Mouse (Mus musculus): ENCODE measurements around the gene Prss57.

Gene Prss57

DNA sequence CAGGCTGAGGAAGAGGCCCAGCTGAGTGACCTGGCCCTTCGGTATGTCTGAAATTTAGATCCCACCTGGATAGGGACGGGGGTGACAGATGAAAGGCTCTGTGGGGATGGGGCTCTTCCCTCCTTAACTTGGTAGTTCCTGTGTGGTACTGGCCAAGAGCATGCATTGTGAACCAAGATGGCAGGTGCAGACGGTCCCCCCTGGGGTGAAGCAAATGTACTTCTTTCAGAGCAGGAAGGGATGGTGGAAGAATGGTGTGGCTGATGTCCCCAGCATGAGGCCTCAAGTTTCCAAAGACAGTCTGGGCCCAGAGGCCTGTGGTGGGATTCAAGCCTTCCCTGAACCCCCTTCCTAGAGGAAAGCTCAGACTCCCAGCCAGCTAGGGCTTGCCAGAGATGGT lies 34.9 kb downstream of the Prss57 start:
- no peak for DNase-seq (ENCODE audit: low spot score)

DNA sequence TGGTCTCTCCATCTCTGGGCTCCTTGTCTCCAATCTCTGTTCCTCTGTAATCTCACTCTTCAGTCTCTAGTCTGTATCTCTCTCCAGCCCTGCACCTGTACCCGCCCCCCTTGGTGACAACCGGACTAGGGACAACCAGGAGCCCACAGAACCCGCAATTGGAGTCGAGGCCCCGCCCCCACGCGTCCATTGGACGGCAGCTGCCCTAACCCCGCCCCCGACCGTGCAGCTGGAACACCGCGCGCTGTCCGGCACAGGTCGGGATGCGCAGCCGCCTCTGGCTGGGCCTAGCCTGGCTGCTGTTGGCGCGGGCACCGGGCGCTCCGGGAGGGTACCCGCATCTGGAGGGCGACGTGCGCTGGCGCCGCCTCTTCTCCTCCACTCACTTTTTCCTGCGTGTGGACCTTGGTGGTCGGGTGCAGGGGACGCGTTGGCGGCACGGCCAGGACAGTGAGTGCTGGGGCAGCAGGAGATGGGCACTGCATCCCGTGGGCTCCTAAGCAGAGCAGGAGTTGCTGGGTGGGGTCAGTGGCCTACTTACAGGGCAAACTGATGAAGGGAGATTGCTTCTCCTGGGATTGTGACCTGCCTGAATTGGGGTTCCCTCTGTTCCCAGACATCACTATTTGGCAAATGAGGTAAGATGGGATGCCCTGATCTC lies 35.8 kb downstream of the Prss57 start, which contains the start of gene Fgf22:
TSS of gene Fgf22 (plus strand) at position 221 of the 661 bp plus-strand sequence.
- no peak for DNase-seq (ENCODE audit: low spot score)

DNA sequence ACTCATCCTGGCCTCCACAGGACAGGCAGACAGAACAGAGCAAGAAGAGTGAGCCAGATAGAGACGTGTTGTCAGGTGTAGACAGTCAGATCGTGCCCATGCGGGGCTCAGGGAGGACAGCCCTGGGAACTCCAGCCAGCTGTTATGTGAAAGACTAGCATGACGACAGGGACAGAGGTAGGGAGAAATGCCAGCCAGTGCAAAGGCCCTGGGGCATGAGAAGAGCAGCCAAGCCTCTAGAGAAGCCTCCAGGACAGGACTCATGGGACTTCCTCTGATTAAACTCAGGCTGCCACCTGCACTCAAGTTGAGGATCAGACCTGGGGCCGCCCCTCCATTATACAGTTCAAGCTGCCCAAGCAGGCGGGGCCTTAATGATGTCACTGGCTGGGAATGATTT lies 42.3 kb downstream of the Prss57 start:
- DNase-seq (ENCODE audit: low spot score): no peak

DNA sequence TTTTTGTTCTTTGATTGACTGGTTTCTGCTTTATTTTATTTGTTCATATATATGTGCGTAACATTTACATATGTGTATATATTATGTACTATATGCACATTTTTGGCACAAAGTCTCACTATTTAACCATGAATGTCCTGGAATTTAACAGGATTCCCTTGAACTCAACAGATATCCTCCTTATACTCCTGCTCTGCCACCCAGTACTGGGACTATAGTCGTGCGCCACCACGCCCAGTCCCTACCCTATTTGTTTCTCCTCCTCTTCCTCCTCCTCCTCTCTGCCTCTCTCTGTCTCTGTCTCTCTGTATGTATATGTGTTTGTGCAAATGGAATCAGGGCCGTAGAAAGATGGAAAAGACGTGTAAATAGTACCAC lies 44.0 kb downstream of the Prss57 start:
- DNase-seq (ENCODE audit: low spot score): no peak

DNA sequence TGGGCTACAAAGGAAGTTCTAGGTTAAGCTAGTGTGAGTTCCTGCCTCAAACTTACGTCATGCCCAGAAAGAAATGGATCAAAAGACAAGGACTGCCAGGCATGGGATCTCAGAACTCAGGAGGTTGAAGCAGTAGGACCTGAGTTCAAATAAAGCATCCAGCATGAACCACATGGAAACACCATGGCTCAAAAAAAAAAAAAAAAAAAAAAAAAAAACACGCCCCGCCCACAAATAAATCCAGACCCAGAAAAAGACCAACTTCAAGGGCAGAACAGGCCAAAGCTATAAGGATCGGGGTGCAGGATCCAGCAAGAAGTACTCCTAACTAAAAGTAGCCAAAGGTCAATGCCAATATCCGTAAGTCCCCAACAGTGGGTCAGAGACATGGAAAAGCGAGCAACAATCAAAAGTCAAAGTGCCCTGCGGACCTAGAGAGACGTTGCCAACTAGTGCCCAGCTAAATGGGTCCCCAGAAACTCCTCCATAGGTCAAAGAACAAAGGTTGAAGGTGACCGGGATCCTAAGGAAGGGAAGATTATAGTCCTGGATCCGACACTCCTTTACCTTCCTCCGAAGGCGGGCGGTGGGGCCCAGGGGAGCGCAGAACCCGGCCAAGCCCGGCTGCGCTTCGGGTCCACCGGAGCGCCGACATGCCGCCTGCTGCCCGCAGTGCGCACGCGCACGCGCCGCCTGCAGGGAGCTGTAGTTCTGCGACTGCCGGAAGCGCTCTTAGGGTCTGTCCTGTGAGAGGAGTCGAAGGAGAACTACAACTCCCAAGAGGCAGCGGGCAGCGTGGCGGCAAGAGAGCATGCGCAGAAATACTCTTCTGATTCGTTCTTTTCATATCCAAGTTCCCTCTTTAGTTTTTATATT lies 44.6 kb downstream of the Prss57 start, which contains the start of gene Polrmt:
TSS of gene Polrmt (minus strand) at position 684 of the 876 bp plus-strand sequence.
- DNase-seq (ENCODE audit: low spot score): peak; percentile 83

DNA sequence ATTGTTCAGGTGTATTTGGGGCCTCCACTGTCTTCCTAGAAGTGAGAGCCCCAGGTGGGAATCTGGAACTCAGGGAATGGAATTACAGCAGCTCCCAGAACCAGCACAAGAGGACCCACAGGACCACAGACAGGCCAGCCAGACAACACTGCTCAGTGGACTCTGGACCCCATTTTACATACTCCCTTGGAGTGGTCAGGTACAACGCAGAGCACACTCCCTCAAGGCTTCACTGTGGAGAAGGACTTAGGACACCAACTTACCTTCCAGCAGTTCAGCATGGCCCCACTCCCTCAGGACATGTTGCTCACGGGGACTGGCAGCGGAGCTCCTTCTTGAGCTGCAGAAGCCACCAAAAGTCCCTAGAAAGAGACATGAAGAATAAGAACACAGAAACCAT lies 45.4 kb downstream of the Prss57 start:
- no peak for DNase-seq (ENCODE audit: low spot score)

DNA sequence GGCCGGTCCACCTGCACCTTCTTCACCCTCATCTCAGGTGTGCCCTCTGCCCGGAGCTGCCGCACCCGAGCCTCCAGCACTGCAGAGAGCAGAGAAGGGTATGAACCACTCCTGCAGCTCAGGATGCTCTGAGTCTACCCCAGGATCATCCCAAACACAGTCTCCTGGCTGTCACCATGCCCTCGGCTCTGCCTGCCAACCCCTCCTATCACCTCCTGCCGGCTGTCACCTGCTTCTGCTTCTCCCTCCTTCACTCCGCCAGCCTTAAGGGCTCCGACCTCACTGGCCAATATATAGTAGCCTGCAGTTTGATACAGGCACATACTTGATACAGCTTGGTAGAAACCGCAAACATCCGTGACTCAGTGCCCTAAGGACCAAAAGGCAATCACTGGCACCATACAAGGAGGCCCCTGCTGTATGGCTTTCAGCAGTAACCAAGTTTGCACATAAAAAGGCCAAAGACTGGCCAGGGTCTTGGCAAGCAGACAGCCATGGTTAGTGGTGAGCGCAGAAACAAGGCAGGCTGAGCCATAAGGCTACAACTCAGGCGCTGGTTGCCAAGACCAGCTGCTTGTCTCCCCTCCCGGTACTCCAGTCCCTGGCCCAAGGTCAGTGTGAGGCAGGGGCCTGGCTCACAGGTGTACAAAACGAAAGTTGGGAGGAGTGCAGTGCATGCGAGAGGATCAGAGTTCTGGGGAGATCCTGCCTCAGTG lies 47.0 kb downstream of the Prss57 start:
- no peak for DNase-seq (ENCODE audit: low spot score)

DNA sequence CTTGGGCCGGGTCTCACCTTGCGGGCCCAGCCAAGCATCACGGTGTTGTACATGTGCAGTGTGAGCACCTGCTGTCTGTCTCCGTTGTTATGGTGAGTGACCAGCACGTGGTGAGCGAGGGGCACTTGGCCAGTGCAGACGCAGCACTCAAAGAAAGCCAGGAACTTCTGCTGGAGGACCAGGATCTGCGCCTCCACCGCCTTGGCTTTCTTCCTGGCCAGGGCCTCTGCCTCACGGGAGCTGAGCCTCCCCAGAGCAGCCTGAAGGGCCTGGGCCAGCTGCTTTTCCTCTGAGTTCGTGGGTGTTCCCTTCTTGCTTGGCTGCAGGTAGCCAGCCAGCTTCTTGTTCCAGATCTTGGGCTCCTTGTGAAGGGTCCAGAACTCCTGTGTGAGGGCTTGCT lies 47.6 kb downstream of the Prss57 start:
- DNase-seq (ENCODE audit: low spot score): no peak

DNA sequence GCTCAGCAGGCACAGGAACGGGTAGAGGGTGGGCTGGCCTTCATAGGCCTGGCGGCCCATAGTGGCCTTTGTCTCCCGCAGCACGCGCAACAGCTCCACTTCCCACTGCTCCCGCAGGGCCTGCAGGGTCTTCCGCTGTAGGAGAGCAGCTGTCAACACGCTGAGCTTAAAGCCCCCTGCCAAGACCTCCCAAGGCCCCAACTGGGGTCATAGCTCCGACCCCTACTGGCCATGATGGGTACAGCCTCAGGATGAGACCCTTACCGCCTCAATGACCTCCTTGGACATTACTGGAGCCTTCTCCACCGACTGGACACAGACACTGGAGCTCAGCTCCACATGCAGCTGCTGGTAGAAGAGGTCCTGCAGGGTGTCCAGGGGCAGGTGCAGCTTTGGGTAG lies 49.9 kb downstream of the Prss57 start:
- DNase-seq (ENCODE audit: low spot score): no peak

DNA sequence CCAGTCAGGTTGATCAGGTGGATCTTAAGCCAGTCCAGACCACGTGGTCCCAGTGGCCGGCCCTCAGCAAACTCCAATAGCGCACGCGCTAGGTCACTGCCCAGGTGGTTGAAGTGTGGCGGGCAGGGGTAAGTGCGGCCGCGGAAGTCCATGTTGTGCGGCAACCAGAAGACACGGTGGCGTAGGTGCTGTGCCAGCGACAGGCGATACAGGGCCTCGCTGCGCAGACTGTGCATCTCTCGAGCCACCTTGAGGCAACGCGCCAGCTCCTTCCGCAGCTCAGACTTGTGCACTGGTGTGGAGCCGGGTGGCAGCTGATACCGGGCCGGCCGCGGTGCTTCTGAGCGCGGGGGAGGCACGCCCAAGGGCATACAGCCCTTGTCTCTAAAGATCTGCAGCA lies 51.5 kb downstream of the Prss57 start:
- DNase-seq (ENCODE audit: low spot score): no peak

DNA sequence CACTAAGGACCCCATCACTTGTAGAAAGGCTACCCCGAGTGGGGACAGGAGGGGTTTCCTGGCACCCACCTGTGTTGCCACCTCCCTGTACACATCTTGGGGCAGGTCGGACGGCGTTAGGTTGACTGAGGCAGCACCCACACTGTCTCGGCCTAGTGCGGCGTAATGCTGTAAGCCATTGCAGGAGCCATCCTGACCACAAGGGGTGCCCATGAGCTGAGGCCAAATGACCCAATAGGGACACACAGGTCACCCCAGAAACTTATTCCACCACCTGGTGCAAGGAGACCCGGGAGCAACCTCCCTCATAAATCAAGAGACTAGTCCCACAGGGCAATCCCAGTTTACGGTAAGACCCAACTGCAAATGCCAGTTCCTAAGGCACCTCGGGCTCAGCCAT lies 52.5 kb downstream of the Prss57 start:
- DNase-seq (ENCODE audit: low spot score): no peak

DNA sequence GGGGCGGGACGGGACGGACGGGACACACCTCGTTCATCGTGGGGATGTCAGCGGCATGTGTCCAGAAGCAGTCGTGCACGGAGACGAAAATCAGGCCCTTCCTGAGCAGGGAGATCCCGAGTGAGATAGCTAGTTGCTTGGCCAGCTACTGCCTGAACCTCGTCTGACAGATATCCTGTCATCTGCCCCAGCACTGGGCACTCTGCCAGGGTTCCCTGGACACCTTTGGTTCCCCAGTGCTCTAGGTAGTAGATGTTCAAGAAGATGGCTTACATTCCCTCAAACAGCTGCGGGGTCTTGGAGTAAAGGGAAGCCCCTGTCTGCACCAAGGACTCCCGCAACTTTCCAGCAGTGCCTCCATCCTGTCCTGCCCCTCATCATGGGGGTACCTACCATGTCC lies 54.1 kb downstream of the Prss57 start:
- DNase-seq (ENCODE audit: low spot score): no peak

DNA sequence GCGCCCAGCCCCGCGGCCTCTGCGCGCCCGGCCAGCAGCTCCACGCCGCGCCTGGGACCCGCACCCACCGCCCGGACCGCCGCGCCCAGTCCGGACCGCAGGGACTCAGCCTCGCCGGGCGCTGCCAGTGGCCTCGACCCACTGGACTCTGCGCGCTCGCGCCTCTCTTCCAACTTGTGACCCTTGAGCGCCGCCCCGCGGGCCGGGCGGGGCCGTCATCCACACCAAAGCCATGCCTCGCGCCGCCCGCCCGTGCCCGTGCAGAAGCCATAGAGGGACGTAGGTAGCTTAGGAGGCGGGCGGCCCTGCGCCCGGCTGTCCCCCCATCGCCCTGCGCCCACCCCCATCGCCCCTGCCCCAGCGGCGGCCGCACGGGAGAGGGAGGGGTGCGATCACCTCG lies 55.4 kb downstream of the Prss57 start:
- no peak for DNase-seq (ENCODE audit: low spot score)

DNA sequence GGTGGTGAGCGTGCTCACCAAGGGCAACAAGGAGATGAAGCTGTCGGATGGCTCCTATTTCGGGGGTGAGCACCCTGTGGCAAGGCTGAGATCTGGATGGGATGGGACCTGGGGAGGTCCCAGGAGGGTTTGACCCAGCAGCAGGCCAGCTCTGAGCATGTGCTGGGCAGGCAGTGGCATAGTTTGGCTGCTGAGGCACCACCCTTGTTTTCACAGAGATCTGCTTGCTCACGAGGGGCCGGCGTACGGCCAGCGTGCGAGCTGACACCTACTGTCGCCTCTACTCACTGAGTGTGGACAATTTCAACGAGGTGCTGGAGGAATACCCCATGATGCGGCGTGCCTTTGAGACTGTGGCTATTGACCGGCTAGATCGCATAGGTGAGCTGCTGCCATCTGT lies 56.9 kb downstream of the Prss57 start:
- no peak for DNase-seq (ENCODE audit: low spot score)

DNA sequence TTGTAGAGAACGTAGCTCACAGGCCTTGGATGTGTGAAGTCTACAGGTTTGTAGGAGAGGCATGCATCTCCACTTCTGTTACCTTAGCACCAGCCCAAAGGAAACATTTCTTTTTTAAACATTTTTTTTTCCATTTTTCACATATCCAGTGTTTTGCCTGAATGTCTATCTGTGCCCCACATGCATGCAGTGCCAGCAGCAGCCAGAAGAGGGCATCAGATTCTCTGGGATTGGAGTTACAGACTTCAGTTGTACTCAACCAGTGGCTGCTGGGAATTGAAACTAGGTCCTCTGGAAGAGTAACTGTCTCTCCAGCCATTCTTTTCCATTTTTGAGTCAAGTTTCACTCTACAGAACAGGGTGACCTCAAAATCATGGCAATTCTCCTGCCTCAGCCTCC lies 58.3 kb downstream of the Prss57 start:
- DNase-seq (ENCODE audit: low spot score): no peak
